Mouse (Mus musculus) erythroblast, adult 5-6 weeks (primary cell): ENCODE data around the gene Stard9. TPM values are rescaled to one million over a fixed set of nuclear protein-coding genes. Genes with fewer than 3 reads are reported as not detected.
A peak's percentile ranks its signal among the peaks of the same experiment; 100 is the strongest.

Experiments
- ATAC-seq: replicated peaks from 2 replicates; pipeline ENCODE4 v1.8.0; 2016; ENCODE audit warnings: moderate number of reproducible peaks, mild to moderate bottlenecking, moderate TSS enrichment, inconsistent platforms; ENCODE audit not compliant: poor library complexity, low FRiP score, severe bottlenecking
- total RNA-seq, 2 experiments: library from RNA; stranded (forward) in 1 of 2; stranded (reverse) in 1 of 2; fragments of 150-400 nt in 1 of 2; fragments of 200-764, 138-1000 nt in 1 of 2; gene quantifications; 2 replicates each; pipeline versions ENCODE4 v1.2.3 to v1.2.4; 2015 to 2017; ENCODE audit warnings: low replicate concordance in 2 of 2

Gene Stard9
- total RNA-seq (2015; ENCODE audit: low replicate concordance) (0.84 and 7.1 TPM in 2 replicates), total RNA-seq (2017; ENCODE audit: low replicate concordance) (0.94 and 1.1 TPM in 2 replicates)

DNA sequence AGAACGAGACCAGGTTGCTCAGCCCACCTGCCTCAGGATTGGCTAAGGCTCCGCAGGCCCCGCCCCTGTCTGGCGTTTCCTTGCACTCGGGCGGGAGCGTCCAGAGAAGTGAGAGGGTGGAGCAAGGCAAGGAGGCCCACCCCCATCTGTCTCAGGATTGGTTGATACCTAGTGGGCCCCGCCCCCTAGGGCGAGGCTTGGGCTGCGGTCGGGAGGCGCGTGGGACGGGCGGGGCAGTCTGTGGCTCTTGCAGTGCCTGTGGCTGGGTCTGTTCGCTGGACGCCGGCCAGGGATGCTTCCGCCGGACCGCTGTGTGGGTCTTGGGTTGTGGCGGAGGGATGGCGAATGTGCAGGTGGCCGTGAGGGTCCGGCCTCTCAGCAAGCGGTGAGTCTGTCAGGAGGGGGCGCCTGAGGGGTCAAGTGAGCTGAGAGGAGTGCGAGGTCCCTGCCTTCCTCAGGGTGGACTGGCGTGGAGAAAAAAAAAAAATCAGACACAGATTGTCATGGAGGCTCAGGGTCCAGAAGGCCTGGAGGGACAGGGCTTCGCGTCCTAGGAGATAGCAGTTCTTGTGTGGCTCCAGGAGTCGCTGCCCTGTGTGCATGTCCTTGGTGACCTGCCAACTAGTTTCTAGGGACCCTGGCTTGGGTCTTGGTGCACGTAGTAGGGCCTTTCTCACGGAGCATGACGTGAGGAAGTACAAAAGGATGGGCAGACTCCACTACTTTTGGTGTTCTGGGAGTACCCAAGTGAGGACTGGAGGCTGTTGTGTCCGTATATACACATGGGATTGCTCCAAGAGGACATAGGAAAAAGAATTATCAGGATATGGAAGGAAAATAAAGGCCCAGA, at the start of gene Stard9:
Gene Stard9 (plus strand): TSS at position 236 of the 850 bp plus-strand sequence.
- peak; percentile 99 for ATAC-seq

GRCm38 (mm10) chr2:120589759-120590158, 39.2 kb upstream of the Stard9 start:
- no peak for ATAC-seq

- ATAC-seq: no peak
These were observed 36.7 kb upstream of the Stard9 start for GRCm38 (mm10) chr2:120592227-120592626.

DNA sequence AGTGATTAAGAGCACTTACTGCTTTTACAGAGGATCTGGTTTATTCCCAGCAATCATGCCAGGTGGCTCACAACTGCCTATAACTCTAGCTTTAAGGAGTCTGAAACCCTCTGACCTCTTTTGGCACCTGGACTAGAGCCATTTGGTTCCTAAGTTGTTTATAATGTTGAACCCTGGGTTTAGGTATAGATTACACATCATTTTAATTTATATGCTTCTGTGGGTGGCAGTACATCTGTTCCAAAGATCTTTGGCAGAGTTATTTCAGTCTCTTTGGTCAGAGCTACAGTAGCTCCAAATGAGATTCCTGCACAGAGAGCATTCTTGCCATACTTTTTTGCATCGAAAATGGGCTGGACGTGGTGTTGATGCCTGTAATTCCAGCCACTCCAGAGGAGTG, 31.2 kb upstream of the Stard9 start:
- ATAC-seq: no peak

DNA sequence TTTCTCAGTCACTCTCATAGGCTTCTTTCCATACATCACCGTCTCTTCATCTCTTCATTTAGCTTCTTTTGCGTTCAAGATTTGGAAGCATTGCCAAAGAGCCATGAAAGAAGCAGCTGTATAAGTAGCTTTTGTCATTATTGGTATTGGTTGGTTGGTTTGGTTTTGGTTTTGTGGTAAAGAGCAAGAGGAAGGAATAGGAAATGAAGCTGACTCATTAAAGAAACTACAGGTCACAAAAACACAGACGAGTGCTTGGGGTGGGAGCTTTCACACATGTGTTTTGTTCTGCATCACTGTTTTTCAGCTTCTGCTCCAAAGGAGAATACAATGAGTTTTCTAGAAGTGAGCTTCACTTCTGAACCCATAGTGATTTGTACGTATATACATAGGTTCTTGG, 29.4 kb upstream of the Stard9 start:
- ATAC-seq: no peak

- ATAC-seq: no peak
These were observed 22.8 kb upstream of the Stard9 start for GRCm38 (mm10) chr2:120606021-120606690.

GRCm38 (mm10) chr2:120608830-120609723, 19.8 kb upstream of the Stard9 start, which contains the start of the genes Haus2 and Lrrc57:
Gene Haus2 (plus strand): TSS chr2:120609383.
Gene Lrrc57 (minus strand): TSS chr2:120609520.
- ATAC-seq: peak; percentile 90

DNA sequence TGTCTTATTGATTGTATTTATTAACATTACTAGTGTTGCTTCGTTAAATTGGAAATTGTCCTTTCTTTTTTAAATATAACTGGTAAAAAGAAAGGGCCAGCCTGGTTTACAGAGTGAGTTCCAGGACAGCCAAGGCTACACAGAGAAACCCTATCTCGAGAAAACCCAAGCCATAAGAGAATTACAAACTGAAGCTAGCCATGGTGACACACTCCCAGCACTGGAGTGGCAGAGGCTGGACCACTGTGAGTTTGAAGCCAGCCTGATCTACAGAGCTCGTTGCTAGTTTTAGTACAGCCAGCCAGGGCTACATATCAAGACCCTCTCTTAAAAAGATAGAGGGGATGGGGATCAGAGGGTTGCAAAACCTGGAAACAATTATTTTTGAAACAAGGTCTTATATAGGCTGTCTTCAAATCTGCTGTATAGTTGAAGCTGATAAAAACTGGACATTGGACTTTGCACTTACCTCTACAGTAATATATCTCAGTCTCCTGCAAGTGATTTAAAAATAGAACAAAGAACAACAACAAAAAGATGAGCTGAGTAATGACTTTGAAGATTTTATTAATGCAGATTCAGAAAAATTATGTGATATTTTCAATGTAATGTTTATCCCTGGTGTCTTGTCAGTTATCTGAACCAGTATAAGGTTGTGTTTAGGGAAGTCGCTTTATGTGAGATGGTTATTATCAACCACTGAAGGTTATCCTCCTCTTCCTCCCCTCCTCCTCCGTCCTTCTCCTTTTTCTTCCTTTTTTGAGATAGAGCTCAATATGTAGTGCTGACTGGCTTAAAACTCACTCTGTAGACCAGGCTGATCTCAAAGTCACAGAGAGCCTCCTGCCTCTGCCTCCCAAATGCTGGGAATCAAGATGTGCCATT, 12.4 kb upstream of the Stard9 start:
- ATAC-seq: no peak

DNA sequence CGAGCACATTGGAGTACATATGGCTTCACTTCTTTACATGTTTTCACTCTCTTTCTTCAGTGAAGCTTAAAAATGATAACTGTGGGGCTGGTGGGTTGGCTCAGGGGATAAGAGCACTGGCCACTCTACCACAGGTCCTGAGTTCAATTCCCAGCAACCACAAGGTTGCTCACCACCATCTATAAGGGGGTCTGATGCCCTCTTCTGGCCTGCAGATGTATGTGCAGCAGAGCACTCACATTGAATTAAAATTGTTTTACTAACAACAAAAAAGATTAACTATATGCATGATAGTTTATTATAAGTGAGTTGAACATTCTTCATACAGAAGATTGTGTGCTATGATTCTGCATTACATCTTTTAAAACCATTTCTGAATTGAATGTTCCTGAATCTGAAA, 9.4 kb upstream of the Stard9 start:
- no peak for ATAC-seq

DNA sequence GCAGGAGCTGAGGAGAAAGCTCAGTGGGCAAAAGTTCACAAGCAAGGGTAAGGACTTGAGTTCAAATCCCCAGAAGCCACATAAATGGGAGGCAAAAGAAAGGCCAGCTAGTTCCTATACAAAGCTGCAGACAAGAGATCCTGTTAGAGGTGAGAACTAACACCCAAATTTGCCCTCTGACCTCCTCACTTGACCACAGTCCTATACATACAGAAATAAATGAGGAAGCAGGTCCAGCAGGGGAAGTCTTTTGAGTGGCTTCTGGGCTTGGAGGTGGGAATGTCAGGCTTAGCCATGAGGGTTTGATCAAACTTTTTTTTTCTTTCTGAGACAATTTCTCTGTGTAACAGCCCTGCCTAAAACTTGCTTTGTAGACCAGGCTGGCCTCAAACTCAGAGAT, 6.0 kb upstream of the Stard9 start:
- ATAC-seq: no peak

DNA sequence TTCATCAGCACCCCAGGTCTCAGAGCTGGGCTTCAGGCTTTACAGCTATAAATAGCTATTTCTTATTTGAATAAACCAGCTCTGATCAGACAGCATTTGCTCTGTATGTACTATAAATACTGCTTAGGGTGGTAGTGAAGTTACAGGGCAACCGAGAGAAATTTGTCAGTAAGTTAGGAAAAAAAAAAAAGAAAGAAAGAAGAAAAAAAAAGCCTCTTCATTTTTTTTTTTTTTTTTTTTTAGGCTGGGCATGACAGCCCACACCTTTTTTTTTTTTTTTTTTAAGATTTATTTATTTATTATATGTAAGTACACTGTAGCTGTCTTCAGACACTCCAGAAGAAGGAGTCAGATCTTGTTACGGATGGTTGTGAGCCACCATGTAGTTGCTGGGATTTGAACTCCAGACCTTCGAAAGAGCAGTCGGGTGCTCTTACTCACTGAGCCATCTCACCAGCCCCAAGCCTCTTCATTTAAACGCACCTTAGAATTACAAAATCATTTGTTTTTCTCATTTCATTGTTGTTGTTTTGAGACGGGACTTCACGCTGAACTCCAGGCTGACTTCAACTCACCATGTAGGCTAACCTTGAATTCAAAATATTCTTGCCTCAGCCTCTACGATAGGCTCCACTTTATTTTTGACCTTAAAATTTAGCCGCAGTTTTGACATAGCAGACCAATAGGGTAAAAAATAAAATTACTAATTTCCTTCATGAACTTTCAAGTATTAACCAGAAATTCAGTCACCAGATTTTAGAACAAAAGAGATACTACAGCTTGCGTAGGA, 650 bp upstream of the Stard9 start:
- peak; percentile 34 for ATAC-seq

GRCm38 (mm10) chr2:120630246-120630645, 1.3 kb downstream of the Stard9 start:
- no peak for ATAC-seq

GRCm38 (mm10) chr2:120630655-120631054, 1.7 kb downstream of the Stard9 start:
- no peak for ATAC-seq

- ATAC-seq: no peak
These were observed 2.6 kb downstream of the Stard9 start for GRCm38 (mm10) chr2:120631521-120631920.

GRCm38 (mm10) chr2:120631957-120632356, 3.0 kb downstream of the Stard9 start:
- no peak for ATAC-seq

GRCm38 (mm10) chr2:120640835-120641234, 11.9 kb downstream of the Stard9 start:
- no peak for ATAC-seq

DNA sequence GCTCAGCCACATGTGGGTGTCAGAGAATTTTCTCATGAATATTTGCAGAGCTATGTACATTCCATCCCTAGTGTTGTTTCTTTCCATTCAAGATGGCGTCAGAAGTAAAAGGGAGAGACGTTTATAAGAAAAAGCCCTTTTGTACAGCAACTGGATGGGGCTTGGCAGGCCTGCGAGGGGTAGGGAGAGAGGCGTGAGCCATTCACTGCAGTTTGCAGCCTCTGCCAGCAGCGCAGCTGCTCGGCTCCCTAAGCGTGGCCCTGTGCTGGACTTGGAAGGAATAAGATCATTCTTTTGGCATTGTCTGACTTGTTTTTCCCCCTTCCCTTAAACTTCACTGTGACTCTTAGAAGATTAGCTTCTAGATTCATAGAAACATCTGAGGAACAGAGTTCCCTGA, 14.9 kb downstream of the Stard9 start:
- no peak for ATAC-seq

DNA sequence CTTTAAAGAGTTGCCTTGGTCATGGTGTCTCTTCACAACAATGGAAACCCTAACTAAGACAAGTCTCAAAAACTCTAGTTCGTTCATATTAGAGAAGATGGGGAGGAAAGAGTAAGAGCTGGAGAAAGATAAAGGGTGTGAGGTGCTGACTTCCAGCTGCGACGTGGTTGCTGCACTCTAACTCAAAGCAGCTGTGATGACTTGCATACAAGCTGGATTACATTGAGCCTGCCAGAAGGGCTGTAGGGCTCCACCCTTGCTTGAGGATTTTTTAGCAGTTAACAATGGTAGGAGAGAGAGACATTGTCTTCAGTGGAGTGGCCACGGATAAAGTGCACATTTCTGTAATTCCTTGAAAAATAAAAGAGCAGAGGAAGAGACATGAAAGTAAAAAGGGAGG, 17.9 kb downstream of the Stard9 start:
- no peak for ATAC-seq
